Mouse (Mus musculus) frontal cortex, adult 2 months (tissue): ENCODE data around the gene Stat6. TPM values are rescaled to one million over a fixed set of nuclear protein-coding genes. Genes with fewer than 3 reads are reported as not detected.

ENCODE experiments used
- DNase-seq, 2 experiments: peaks; one replicate each; pipeline ENCODE4 v3.0.0; 2022; ENCODE audit warnings: low spot score in 1 of 2; ENCODE audit errors: extremely low spot score in 1 of 2
- polyA plus RNA-seq: library from polyadenylated mRNA; depleted of rRNA; stranded (reverse); fragments of >200 nt; gene quantifications from 2 replicates; pipeline ENCODE4 v1.2.3, GENCODE M21; 2012; rRNA removed

Gene Stat6
- polyA plus RNA-seq, 1 experiment: 11.9 TPM

DNA sequence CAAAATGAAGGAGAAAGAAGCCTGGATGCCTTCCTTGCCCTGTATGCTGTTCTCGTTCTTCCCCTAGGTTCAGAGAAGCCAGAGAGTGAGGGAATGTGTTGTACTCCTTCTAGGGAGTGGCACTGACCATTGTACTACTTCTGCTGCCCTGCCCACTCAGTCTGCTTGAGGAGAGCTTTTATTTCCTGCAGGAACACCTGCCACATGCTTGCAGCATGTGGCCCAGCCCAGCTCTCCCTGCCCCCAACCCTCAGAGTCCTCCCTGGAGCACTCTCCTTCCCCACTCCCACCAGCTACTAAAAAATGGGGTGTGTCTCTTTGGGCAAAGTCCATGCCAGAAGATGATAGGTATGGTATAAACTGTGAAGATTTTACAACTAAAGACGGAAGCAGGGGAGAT is 61.5 kb downstream of the Stat6 start:
- no peak for DNase-seq

GRCm38 (mm10) chr10:127704766-127705220 is 62.0 kb downstream of the Stat6 start, which contains the start of gene Myo1a:
Gene Myo1a, plus strand, starts transcription at chr10:127705170.
- DNase-seq: no peak

GRCm38 (mm10) chr10:127705783-127706182 is 63.0 kb downstream of the Stat6 start:
- DNase-seq: no peak

DNA sequence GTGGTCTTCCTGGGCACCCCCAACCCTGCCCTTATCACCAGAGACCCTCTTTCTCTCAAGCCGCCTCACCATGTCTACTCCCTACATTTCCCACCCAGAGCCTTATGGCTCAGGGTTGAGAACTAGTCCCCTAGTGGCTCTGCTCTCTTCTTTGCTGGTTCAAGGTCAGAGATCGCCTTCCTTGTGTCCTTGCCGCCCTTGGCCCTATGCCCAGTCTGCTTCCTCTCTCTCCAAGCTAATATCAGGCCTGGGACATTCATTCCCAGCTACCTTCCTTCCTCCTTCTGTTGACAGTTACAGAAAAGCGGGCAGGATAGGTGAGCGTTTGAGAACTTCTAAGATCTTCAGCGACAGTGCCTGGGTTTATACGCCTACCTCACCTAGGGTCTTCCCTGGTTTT is 64.9 kb downstream of the Stat6 start:
- DNase-seq: no peak

- DNase-seq: no peak
Observed at GRCm38 (mm10) chr10:127708850-127709370, 66.1 kb downstream of the Stat6 start.

- no peak for DNase-seq
Observed at GRCm38 (mm10) chr10:127710331-127710730, 67.5 kb downstream of the Stat6 start.

Other genes starting within 250 kb of the Stat6 start
- 8.8 and 9.8 TPM in 2 replicates for gene Stac3, start 141.3 kb upstream of the Stat6 start, polyA plus RNA-seq
- gene Ndufa4l2, start 128.0 kb upstream of the Stat6 start, polyA plus RNA-seq: 10.3 and 10.8 TPM in 2 replicates
- 45.3 and 46.6 TPM in 2 replicates for gene Shmt2, start 120.5 kb upstream of the Stat6 start, polyA plus RNA-seq
- gene Nxph4, start 108.4 kb upstream of the Stat6 start, polyA plus RNA-seq: 9.3 and 12.1 TPM in 2 replicates
- gene Lrp1, start 21.8 kb upstream of the Stat6 start, polyA plus RNA-seq: 279 and 283 TPM in 2 replicates
- 4.5 and 4.8 TPM in 2 replicates for gene Nemp1, start 23.9 kb downstream of the Stat6 start, polyA plus RNA-seq
- gene Nab2, start 25.6 kb downstream of the Stat6 start, polyA plus RNA-seq: 38.2 and 46.1 TPM in 2 replicates
- 1.4 and 1.5 TPM in 2 replicates for gene Myo1a, start 62.2 kb downstream of the Stat6 start, polyA plus RNA-seq
- 34.9 and 38.9 TPM in 2 replicates for gene Tac2, start 81.5 kb downstream of the Stat6 start, polyA plus RNA-seq
- 6.0 and 6.1 TPM in 2 replicates for gene Zbtb39, start 96.6 kb downstream of the Stat6 start, polyA plus RNA-seq
- 1.1 and 1.9 TPM in 2 replicates for gene Gpr182, start 108.7 kb downstream of the Stat6 start, polyA plus RNA-seq
- 0.11 and 0.18 TPM in 2 replicates for gene Rdh1, start 116.7 kb downstream of the Stat6 start, polyA plus RNA-seq
- 0.17 and 0.40 TPM in 2 replicates for gene Rdh16f1, start 116.8 kb downstream of the Stat6 start, polyA plus RNA-seq
- 0.90 TPM in 2 replicates for gene Rdh9, start 133.4 kb downstream of the Stat6 start, polyA plus RNA-seq
- gene Rdh16, start 158.2 kb downstream of the Stat6 start, polyA plus RNA-seq: 0.26 and 0.32 TPM in 2 replicates
- not detected in 2 replicates for gene Rdh19, start 206.9 kb downstream of the Stat6 start, polyA plus RNA-seq
- 0.15 TPM in 1 of 2 replicates, not detected in the other for gene Rdh16f2, start 223.5 kb downstream of the Stat6 start, polyA plus RNA-seq
- gene Rdh7, start 245.8 kb downstream of the Stat6 start, polyA plus RNA-seq: not detected in 2 replicates